14 mouse cellular contexts compared by ENCODE assay signal in genomic region chr4:47692654-47693053, GRCm38 (mm10).
"Had no signal": no experiment of that assay in that cellular context is flagged by ENCODE, and none has a peak within 500 bp of the region (broad histone marks: within the 10 kb centered on the region; RNA-seq: fewer than 3 reads in every experiment).

No protein-coding gene starts in this region.

- H3K9ac ChIP-seq: lung, embryonic 14.5 days; midbrain, embryonic 13.5 days; midbrain, embryonic 15.5 days; neural tube, embryonic 12.5 days; stomach, embryonic 15.5 days had no signal

- H3K4me3 ChIP-seq: megakaryocyte, embryonic 14.5 days; midbrain, embryonic 13.5 days; midbrain, embryonic 15.5 days; neural tube, embryonic 12.5 days; stomach, embryonic 15.5 days had no signal

- H3K9me3 ChIP-seq: midbrain, embryonic 13.5 days; midbrain, embryonic 15.5 days; neural tube, embryonic 12.5 days; stomach, embryonic 15.5 days had no signal

- ATAC-seq: midbrain, embryonic 13.5 days; midbrain, embryonic 15.5 days had no signal

- H3K27ac ChIP-seq: macrophage; midbrain, embryonic 13.5 days; midbrain, embryonic 15.5 days; neural tube, embryonic 12.5 days; stomach, embryonic 15.5 days had no signal

- H3K36me3 ChIP-seq: midbrain, embryonic 13.5 days; midbrain, embryonic 15.5 days; neural tube, embryonic 12.5 days; stomach, embryonic 15.5 days had no signal

- H3K27me3 ChIP-seq: megakaryocyte, embryonic 14.5 days; midbrain, embryonic 13.5 days; midbrain, embryonic 15.5 days; neural tube, embryonic 12.5 days; stomach, embryonic 15.5 days had no signal

- H3K4me1 ChIP-seq: megakaryocyte, embryonic 14.5 days; midbrain, embryonic 13.5 days; midbrain, embryonic 15.5 days; neural tube, embryonic 12.5 days; stomach, embryonic 15.5 days had no signal

- DNase-seq: lung, embryonic 14.5 days; lung, postnatal 14 days; lung, postnatal 36 days; right cerebral cortex, postnatal 14 days; thymus, adult 2 months; thymus, postnatal 25 days; thymus, postnatal 4 days had no signal

- H3K4me2 ChIP-seq: lung, embryonic 14.5 days; midbrain, embryonic 11.5 days; midbrain, embryonic 13.5 days; midbrain, embryonic 15.5 days; neural tube, embryonic 12.5 days; stomach, embryonic 15.5 days had no signal
